Mouse (Mus musculus) midbrain, embryonic 11.5 days (tissue): ENCODE results near the gene Ccng2. TPM values are rescaled to one million over a fixed set of nuclear protein-coding genes. Genes with fewer than 3 reads are reported as not detected.

Source experiments
- ATAC-seq: fragments of 200-750 bp; cut with Nextera tagmentation; 2 replicates; pipeline ENCODE4 v1.8.0; 2017; ENCODE audit warnings: moderate TSS enrichment, moderate library complexity; ENCODE audit not compliant: low FRiP score
- DNase-seq: peaks from one replicate; pipeline ENCODE4 v3.0.0; 2015; ENCODE audit warnings: low spot score; ENCODE audit errors: missing footprints
- H3K27ac ChIP-seq: fragments of 300-500 bp; sonication (generic); 2 replicates; pipeline ENCODE4 v1.5.1; 2014; ENCODE audit warnings: low read depth, low read length
- H3K27me3 ChIP-seq: fragments of 300-500 bp; sonication (generic); 2 replicates; pipeline ENCODE4 v1.6.1; 2014; ENCODE audit warnings: mild to moderate bottlenecking, low read length, moderate library complexity, mixed read lengths; ENCODE audit not compliant: control insufficient read depth, insufficient read depth
- H3K36me3 ChIP-seq: fragments of 300-500 bp; sonication (generic); 2 replicates; pipeline ENCODE4 v1.6.1; 2014; ENCODE audit warnings: mild to moderate bottlenecking, low read length, moderate library complexity, mixed read lengths; ENCODE audit not compliant: control insufficient read depth, insufficient read depth
- H3K4me1 ChIP-seq: fragments of 300-500 bp; sonication (generic); 2 replicates; pipeline ENCODE4 v1.6.1; 2014; ENCODE audit warnings: low read length; ENCODE audit not compliant: control insufficient read depth, insufficient read depth
- H3K4me2 ChIP-seq: fragments of 300-500 bp; sonication (generic); 2 replicates; pipeline ENCODE4 v1.6.1; 2014; ENCODE audit warnings: mild to moderate bottlenecking, moderate library complexity
- H3K4me3 ChIP-seq: fragments of 300-500 bp; sonication (generic); 2 replicates; pipeline ENCODE4 v1.5.1; 2014; ENCODE audit warnings: low read depth, low read length
- H3K9ac ChIP-seq: fragments of 300-500 bp; sonication (generic); 2 replicates; pipeline ENCODE4 v1.6.1; 2014; ENCODE audit warnings: low read length
- H3K9me3 ChIP-seq: fragments of 300-500 bp; sonication (generic); 2 replicates; pipeline ENCODE4 v1.6.1; 2016; ENCODE audit warnings: low read length; ENCODE audit not compliant: control insufficient read depth
- WGBS: fragments of 180-500 bp; shearing (Covaris S2); extraction: QIAGEN DNeasy Blood & Tissue Kit; methylation state at CpG from one replicate; pipeline ENCODE4 v1.1.7; 2014; 5-methylcytosine and 5-hydroxymethylcytosine counted together
- polyA plus RNA-seq: library from polyadenylated mRNA; unstranded; fragments of >200 nt; fragmentation: Nextera tagmentation; extraction: Ambion mirVana; gene quantifications from 2 replicates; pipeline ENCODE4 v1.2.1, GENCODE M21; 2014

Gene Ccng2
- polyA plus RNA-seq, 1 experiment from 2014 or later: 94.2 TPM

DNA sequence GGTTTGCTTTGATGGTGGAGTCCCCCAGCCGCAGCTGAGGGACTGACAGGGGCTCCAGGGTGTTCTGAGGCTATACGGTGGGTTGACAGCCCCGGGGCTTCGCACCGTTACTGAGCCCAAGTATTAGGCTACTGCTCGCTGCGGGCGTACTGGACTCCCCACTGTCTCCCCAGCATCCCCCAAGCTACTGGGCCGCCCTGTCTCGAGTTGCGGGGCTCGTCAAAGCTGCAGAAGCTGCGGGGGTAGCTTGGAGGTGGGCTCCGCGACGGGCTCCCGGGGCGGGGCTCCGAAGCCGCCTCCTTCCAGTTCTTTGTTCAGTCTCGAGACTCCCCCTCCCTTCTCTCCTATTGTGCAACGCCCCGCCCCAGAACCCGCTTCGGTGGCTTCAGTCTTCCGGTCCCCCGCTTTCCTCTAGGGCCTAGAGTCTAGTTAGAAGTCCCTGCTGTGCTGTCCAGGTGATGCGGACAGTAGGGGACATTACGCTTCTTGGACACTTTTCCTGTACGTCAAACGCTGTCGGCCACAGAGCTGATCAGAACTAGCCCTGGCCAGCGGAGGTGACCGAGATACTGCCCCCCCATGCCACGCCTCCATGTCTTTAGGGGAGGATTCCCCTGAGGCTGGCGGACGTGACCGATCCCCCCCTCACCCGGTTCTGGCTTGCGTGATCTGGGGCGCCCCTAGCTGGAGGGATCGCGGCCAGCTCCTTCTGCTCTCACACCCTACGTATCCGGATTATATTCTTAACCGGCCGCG lies 972 bp downstream of the Ccng2 start:
- Histone ChIP-seq H3K4me2 (peak overlapping the region; percentile 57), H3K9ac (peak overlapping the region; percentile 97), H3K4me3 (peak overlapping the region; percentile 98), H3K9me3 (no peaks in the 10 kb centered on the region), H3K4me1 (no peaks in the 10 kb centered on the region; the same call in 1 of the 2 replicates), H3K36me3 (peaks cover 17% of the 10 kb centered on the region), H3K27me3 (no peaks in the 10 kb centered on the region), H3K27ac (peak overlapping the region; percentile 92)
- ATAC-seq (peak; percentile 77), DNase-seq (peak; percentile 98)
- WGBS: under 1% methylated on average over 48 of the region's 48 CpGs

DNA sequence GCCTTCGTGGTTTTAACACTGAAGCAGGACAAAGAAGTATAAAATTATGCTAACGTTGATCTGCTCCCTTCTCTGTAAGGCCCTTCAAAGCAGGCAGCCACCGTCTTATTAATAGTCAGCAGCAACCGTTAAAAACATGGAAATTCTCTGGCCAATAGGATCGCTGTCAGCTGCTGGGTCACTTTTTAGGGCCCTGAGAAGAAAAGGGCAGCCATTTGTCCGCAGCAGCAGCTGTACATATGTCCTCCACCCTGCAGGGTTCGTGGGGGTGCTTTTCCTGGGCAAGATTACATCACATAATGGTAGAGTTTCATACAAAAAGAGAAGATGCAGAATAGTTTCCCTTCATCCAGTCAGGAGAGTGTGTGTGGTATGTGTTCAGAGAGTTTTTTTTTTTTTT lies 3.0 kb downstream of the Ccng2 start:
- Histone ChIP-seq H3K27me3 (no peaks in the 10 kb centered on the region), H3K36me3 (peaks cover 29% of the 10 kb centered on the region), H3K9ac (no peak overlapping the region), H3K4me2 (peak overlapping the region; percentile 57), H3K9me3 (no peaks in the 10 kb centered on the region), H3K4me3 (peak overlapping the region; percentile 98), H3K27ac (no peak overlapping the region), H3K4me1 (no peaks in the 10 kb centered on the region; the same call in 1 of the 2 replicates)
- 67% methylated on average over 7 of the region's 7 CpGs for WGBS
- DNase-seq (no peak), ATAC-seq (no peak)

- ATAC-seq: no peak
- Histone ChIP-seq H3K4me2 (no peak overlapping the region), H3K27ac (no peak overlapping the region), H3K9ac (no peak overlapping the region), H3K27me3 (no peaks in the 10 kb centered on the region), H3K4me3 (no peak overlapping the region), H3K36me3 (peaks cover 32% of the 10 kb centered on the region), H3K4me1 (no peaks in the 10 kb centered on the region; the same call in 1 of the 2 replicates), H3K9me3 (no peaks in the 10 kb centered on the region)
- DNase-seq: no peak
- 94% methylated on average over 18 of the region's 18 CpGs for WGBS
Observed at GRCm38 (mm10) chr5:93270721-93271120, 3.7 kb downstream of the Ccng2 start.

DNA sequence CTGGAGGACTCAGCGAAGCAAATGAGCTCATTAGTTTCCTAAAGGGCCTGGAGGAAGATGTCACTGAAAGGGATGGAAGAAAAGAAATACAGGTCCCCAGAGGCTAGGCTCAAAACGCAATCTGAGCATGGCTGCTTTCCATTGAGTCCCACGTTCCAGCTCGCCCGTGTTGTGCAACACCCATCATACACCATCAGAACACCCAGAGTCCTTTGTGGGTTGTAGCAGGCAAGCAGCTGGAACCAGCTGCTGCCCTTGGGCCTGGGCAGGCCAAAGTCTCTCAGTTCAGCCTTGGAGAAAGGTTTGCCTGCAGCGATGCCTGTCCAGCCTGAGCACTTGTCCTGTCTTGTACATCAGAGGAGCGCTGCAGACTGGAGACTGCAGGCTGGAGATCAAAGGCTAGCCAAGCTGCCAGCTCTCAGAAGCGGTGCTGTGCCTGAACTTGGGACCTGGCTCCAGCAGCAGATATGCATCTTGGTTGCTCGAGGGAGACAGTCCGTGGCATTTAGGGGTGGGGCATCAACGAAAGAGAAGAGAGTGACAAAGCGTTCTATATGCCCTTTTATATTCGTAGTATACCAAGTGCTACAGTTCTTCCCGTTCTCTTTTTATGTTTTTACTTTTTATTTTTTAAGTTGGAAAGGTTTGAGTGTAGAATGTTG lies 15.5 kb downstream of the Ccng2 start:
- ATAC-seq: no peak
- DNase-seq: peak; percentile 76
- Histone ChIP-seq H3K27ac (no peak overlapping the region), H3K4me1 (no peaks in the 10 kb centered on the region), H3K4me3 (no peak overlapping the region), H3K27me3 (no peaks in the 10 kb centered on the region), H3K9me3 (no peaks in the 10 kb centered on the region), H3K4me2 (no peak overlapping the region), H3K36me3 (no peaks in the 10 kb centered on the region), H3K9ac (no peak overlapping the region)
- whole genome bisulfite sequencing: 88% methylated on average over 14 of the region's 14 CpGs

DNA sequence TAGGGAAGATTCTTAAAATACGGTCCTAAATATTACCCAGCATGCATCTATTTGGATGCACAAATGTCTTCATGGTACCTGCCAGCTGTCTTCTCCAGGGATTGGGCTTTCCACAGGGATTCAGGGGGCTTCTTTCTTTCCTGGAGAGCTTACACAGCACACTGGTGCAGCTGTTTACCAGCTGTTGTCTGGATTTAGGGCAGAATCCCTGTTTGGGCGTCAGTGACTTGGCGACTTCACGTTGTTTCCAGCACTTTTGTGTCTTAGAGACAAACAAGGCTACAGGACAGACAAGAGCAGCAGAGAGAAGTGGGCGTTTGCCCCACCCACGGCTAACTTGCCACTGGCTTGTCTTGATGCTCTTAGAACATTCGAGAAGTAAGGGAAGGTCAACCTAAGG lies 16.1 kb downstream of the Ccng2 start:
- WGBS: 86% methylated on average over 7 of the region's 7 CpGs
- peak; percentile 64 for DNase-seq
- Histone ChIP-seq H3K36me3 (no peaks in the 10 kb centered on the region), H3K4me2 (no peak overlapping the region), H3K4me1 (no peaks in the 10 kb centered on the region), H3K27me3 (no peaks in the 10 kb centered on the region), H3K9ac (no peak overlapping the region), H3K4me3 (no peak overlapping the region), H3K9me3 (no peaks in the 10 kb centered on the region), H3K27ac (no peak overlapping the region)
- no peak for ATAC-seq

DNA sequence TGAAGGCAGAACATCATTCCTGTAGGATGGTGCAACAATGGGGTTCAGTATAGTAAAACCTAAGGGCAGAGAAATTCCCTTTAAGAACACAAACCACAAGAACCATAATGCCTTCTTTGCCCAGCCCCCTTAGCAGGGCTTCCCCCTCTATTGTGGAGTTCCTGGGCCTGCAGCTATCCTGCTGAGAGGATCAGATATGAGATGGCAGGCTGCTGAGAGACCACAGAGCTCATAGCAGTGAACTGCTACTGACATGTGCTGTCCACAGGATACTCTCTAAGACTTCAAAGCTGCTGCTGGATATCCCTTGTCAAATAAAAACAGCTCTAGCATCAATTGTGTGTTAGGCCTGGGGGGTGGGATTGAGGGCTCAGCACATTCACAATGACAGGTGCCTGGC lies 21.5 kb downstream of the Ccng2 start:
- H3K4me1 ChIP-seq: no peaks in the 10 kb centered on the region
- DNase-seq (peak; percentile 47), ATAC-seq (peak; percentile 38; the same call in 1 of the 2 replicates)

GRCm38 (mm10) chr5:93290282-93290681 lies 23.2 kb downstream of the Ccng2 start:
- Histone ChIP-seq H3K4me1 (no peaks in the 10 kb centered on the region), H3K36me3 (no peaks in the 10 kb centered on the region), H3K9me3 (no peaks in the 10 kb centered on the region), H3K9ac (no peak overlapping the region), H3K4me2 (no peak overlapping the region), H3K27ac (no peak overlapping the region), H3K4me3 (no peak overlapping the region), H3K27me3 (no peaks in the 10 kb centered on the region)
- 64% methylated on average over 2 of the region's 2 CpGs for WGBS
- ATAC-seq (no peak), DNase-seq (peak; percentile 41)

More for the DNA sequence above, 21.5 kb downstream of the Ccng2 start:
- H3K27ac ChIP-seq: no peak overlapping the region
- H3K9me3 ChIP-seq: no peaks in the 10 kb centered on the region
- H3K4me3 ChIP-seq: no peak overlapping the region
- no peaks in the 10 kb centered on the region for H3K36me3 ChIP-seq
- H3K9ac ChIP-seq: no peak overlapping the region
- H3K27me3 ChIP-seq: no peaks in the 10 kb centered on the region
- no peak overlapping the region for H3K4me2 ChIP-seq

DNA sequence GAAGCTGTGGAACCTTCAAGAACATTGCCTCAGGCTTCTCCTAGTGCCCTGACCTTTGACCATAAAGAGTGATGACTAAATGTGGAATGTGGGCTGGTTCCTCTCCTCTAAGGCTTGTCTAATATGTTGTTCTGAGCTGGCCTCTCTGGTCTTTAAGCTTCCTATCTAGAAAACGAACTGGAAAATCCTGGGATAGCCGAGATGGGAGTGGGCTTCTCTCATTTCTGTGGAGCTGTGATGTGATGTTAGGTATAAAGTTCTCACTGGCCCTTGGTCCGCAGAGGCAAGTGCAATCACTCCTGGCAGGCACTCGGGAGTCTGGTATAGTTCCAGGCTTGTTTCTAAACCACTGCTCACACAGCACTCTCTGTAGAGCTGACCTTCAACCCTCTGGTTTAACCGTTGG lies 29.3 kb downstream of the Ccng2 start:
- Histone ChIP-seq H3K27ac (no peak overlapping the region), H3K4me2 (no peak overlapping the region), H3K4me1 (no peaks in the 10 kb centered on the region), H3K27me3 (no peaks in the 10 kb centered on the region), H3K36me3 (no peaks in the 10 kb centered on the region), H3K4me3 (no peak overlapping the region), H3K9me3 (no peaks in the 10 kb centered on the region), H3K9ac (no peak overlapping the region)
- ATAC-seq (no peak), DNase-seq (no peak)
- 81% methylated on average over 5 of the region's 5 CpGs for WGBS

DNA sequence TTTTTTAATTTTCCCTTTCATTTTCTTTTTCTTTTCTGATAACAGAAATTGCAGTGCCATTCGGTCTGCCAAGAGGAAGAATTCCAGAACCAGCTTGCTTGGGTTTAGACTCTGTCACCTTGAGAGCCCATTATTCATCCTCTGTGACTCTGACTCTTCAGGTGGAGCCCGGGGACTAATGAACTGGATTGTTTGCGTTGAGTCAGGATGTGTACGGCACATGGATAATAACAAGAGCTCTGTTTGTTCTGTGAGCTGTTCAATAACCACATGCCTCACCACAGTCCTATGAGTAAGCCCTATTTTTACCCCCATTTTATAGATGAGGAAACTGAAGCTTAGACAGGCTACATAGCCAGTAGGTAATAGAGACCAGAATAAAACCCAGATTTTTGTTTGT lies 29.7 kb downstream of the Ccng2 start:
- no peaks in the 10 kb centered on the region for H3K4me1 ChIP-seq
- H3K36me3 ChIP-seq: no peaks in the 10 kb centered on the region
- H3K9me3 ChIP-seq: no peaks in the 10 kb centered on the region
- H3K4me3 ChIP-seq: no peak overlapping the region
- H3K27me3 ChIP-seq: no peaks in the 10 kb centered on the region
- no peak overlapping the region for H3K27ac ChIP-seq
- no peak overlapping the region for H3K9ac ChIP-seq
- no peak overlapping the region for H3K4me2 ChIP-seq
- 91% methylated on average over 4 of the region's 4 CpGs for WGBS
- no peak for ATAC-seq
- DNase-seq: no peak
